ENCODE assay signal across 19 mouse cellular contexts in the genomic region with DNA sequence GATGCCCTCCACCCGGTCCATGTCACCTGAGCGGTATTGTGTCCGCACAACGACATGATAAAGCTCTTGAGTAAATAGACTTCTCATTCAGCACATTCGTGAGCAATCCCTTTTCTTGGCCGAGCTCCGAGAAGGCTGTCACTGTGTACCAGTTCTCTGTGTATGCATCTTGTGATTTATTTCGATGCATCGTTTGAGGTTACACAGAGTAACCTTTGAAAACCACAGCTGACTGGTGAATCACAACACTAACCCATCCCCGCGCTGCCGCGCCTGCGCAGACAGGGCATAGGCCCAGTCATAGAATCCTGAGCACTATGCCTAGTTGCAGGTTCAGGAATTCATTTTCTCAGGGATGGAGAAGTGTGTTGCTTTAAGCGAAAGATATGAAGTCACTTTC.
DNase-seq lines count a peak whose midpoint lies in the region.
"Had no signal": no experiment of that assay in that cellular context is flagged by ENCODE, and none has a peak within 500 bp of the region (broad histone marks: within the 10 kb centered on the region; RNA-seq: fewer than 3 reads in every experiment).

No protein-coding gene starts in this region.

- H3K36me3 ChIP-seq in embryonic facial prominence, embryonic 10.5 days (replicated peaks) = no peaks in the 10 kb centered on the region
- H3K36me3 ChIP-seq: hindbrain, embryonic 10.5 days; kidney, embryonic 15.5 days; limb, embryonic 15.5 days; midbrain, embryonic 15.5 days; stomach, embryonic 15.5 days had no signal

- no peak overlapping the region for H3K27ac ChIP-seq in embryonic facial prominence, embryonic 10.5 days (replicated peaks)
- H3K27ac ChIP-seq: hindbrain, embryonic 10.5 days; hindbrain, postnatal 0 days; kidney, embryonic 15.5 days; limb, embryonic 15.5 days; midbrain, embryonic 15.5 days; stomach, embryonic 15.5 days had no signal

- no peaks in the 10 kb centered on the region for H3K27me3 ChIP-seq in embryonic facial prominence, embryonic 10.5 days (replicated peaks; ENCODE audit: low read depth, poor library complexity, severe bottlenecking)
- H3K27me3 ChIP-seq: kidney, embryonic 15.5 days; limb, embryonic 15.5 days; stomach, embryonic 15.5 days had no signal

- no peaks in the 10 kb centered on the region for H3K4me1 ChIP-seq in embryonic facial prominence, embryonic 10.5 days
- H3K4me1 ChIP-seq: hindbrain, embryonic 10.5 days; kidney, embryonic 15.5 days; limb, embryonic 15.5 days; midbrain, embryonic 15.5 days; stomach, embryonic 15.5 days had no signal

- 90% methylated on average over 15 of the region's 15 CpGs for WGBS in embryonic facial prominence, embryonic 10.5 days

- no peak overlapping the region for H3K4me3 ChIP-seq in embryonic facial prominence, embryonic 10.5 days
- H3K4me3 ChIP-seq: hindbrain, embryonic 10.5 days; kidney, embryonic 15.5 days; limb, embryonic 15.5 days; midbrain, embryonic 15.5 days; stomach, embryonic 15.5 days had no signal

- no peaks in the 10 kb centered on the region for H3K9me3 ChIP-seq in embryonic facial prominence, embryonic 10.5 days
- H3K9me3 ChIP-seq: hindbrain, embryonic 10.5 days; kidney, embryonic 15.5 days; limb, embryonic 15.5 days; midbrain, embryonic 15.5 days; stomach, embryonic 15.5 days had no signal

- peak; percentile 5 for DNase-seq in lung, postnatal 36 days
- DNase-seq in lung, postnatal 25 days (ENCODE audit: low spot score) = no peak
- peak; percentile 35 for DNase-seq in NIH3T3 (ENCODE audit: low read depth)
- peak; percentile 41 for DNase-seq in adrenal gland, adult 2 months
- DNase-seq in right cerebral cortex, postnatal 25 days = peak; percentile 8
- DNase-seq in embryonic facial prominence, embryonic 10.5 days (ENCODE audit: low spot score) = no peak
- DNase-seq in spleen, adult 18-20 months = no peak
- DNase-seq: cerebellum, adult 9-11 months; gastrocnemius, postnatal 25 days; kidney, postnatal 4 days; lung, postnatal 10 days; retina, postnatal 1 day; thymus, postnatal 25 days had no signal

Comparison
In these comparisons a context has a peak if more than half of its experiments do, and no peak if none do; other contexts are left out.
1. DNase-seq: peak in lung, postnatal 36 days (single experiment), NIH3T3 (single experiment), adrenal gland, adult 2 months (single experiment) and right cerebral cortex, postnatal 25 days (single experiment); none in lung, postnatal 25 days (single experiment), embryonic facial prominence, embryonic 10.5 days (single experiment) and spleen, adult 18-20 months (0 of 2).